Mouse (Mus musculus) stomach, embryonic 15.5 days (tissue): ENCODE results near the gene Gimap3. TPM values are rescaled to one million over a fixed set of nuclear protein-coding genes. Genes with fewer than 3 reads are reported as not detected.

Experiments used
- ATAC-seq: fragments of 200-750 bp; cut with Nextera tagmentation; 2 replicates; pipeline ENCODE4 v1.8.0; 2017; ENCODE audit warnings: low read depth, moderate number of reproducible peaks, moderate TSS enrichment; ENCODE audit not compliant: insufficient read depth, low FRiP score
- H3K27ac ChIP-seq: fragments of 300-500 bp; sonication (generic); 2 replicates; pipeline ENCODE4 v1.5.1; 2015; ENCODE audit warnings: mild to moderate bottlenecking, inconsistent platforms
- H3K27me3 ChIP-seq: fragments of 300-500 bp; sonication (generic); replicated peaks from 2 replicates; pipeline ENCODE4 v1.6.1; 2015; ENCODE audit warnings: inconsistent platforms
- H3K36me3 ChIP-seq: fragments of 300-500 bp; sonication (generic); 2 replicates; pipeline ENCODE4 v1.6.1; 2015; ENCODE audit warnings: inconsistent platforms
- H3K4me1 ChIP-seq: fragments of 300-500 bp; sonication (generic); 2 replicates; pipeline ENCODE4 v1.6.1; 2015; ENCODE audit warnings: inconsistent platforms
- H3K4me2 ChIP-seq: fragments of 300-500 bp; sonication (generic); 2 replicates; pipeline ENCODE4 v1.6.1; 2015; ENCODE audit warnings: mild to moderate bottlenecking, inconsistent platforms
- H3K4me3 ChIP-seq: fragments of 300-500 bp; sonication (generic); replicated peaks from 2 replicates; pipeline ENCODE4 v1.5.1; 2015; ENCODE audit warnings: inconsistent platforms
- H3K9ac ChIP-seq: fragments of 300-500 bp; sonication (generic); 2 replicates; pipeline ENCODE4 v1.6.1; 2015; ENCODE audit warnings: inconsistent platforms
- H3K9me3 ChIP-seq: fragments of 300-500 bp; sonication (generic); 2 replicates; pipeline ENCODE4 v1.6.1; 2016; ENCODE audit warnings: inconsistent platforms
- WGBS: fragments of 180-500 bp; shearing (Covaris S2); methylation state at CpG from one replicate; pipeline ENCODE4 v1.1.7; 2015; 5-methylcytosine and 5-hydroxymethylcytosine counted together
- polyA plus RNA-seq: library from polyadenylated mRNA; unstranded; fragments of >200 nt; fragmentation: Nextera tagmentation; extraction: Ambion mirVana; gene quantifications from 2 replicates; pipeline ENCODE4 v1.2.1, GENCODE M21; 2015

Gene Gimap3
- polyA plus RNA-seq, 1 experiment from 2014 or later = 0.06 TPM

DNA sequence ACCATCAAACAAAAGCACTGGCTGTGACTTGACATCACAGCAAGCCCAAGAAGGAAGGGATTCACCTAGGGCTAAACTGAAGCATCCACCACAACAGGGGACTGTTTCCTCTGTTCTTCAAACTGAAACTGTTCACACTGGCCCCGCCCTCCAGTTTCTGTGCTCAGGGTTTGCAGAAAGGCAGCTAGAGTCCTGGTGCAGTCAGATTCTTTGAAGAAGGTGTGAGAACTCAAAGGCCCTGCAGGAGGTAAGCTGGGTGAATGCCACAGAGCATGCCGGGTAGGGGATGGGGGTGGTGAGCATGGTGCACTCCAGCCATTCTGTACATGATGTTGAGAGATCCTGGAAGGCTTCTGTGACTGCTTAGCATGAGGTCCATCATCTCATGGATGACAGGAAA is 52.2 kb downstream of the Gimap3 start, which contains the start of the genes Gm28053 and Gimap7:
Gene Gm28053 (plus strand): TSS at position 153 of the 400 bp plus-strand sequence.
Gene Gimap7 (plus strand): TSS at position 167 of the 400 bp plus-strand sequence.
- no peak for ATAC-seq
- no peaks in the 10 kb centered on the region for H3K4me1 ChIP-seq
- H3K9ac ChIP-seq = no peak within 1 kb of the TSS
- no peak within 1 kb of the TSS for H3K4me2 ChIP-seq
- H3K27ac ChIP-seq = no peak within 1 kb of the TSS
- H3K36me3 ChIP-seq = no peaks in the 10 kb centered on the region
- 48% methylated on average over 2 of the region's 2 CpGs for WGBS
- H3K9me3 ChIP-seq = no peaks in the 10 kb centered on the region
- no peak within 1 kb of the TSS for H3K4me3 ChIP-seq
- H3K27me3 ChIP-seq = no peaks in the 10 kb centered on the region

Other genes with a start within 250 kb of the Gimap3 start
- 22.7 and 23.4 TPM in 2 replicates for gene Atp6v0e2, start 233.2 kb downstream of the Gimap3 start, polyA plus RNA-seq
- 5.4 and 9.6 TPM in 2 replicates for gene Lrrc61, start 216.1 kb downstream of the Gimap3 start, polyA plus RNA-seq
- gene Rarres2, start 198.1 kb downstream of the Gimap3 start, polyA plus RNA-seq = 83.2 and 89.3 TPM in 2 replicates
- not detected in 2 replicates for gene Gm45021, start 181.2 kb downstream of the Gimap3 start, polyA plus RNA-seq
- gene Repin1, start 177.0 kb downstream of the Gimap3 start, polyA plus RNA-seq = 26.6 and 27.8 TPM in 2 replicates
- 0.45 TPM in 1 of 2 replicates, not detected in the other for gene Gm44965, start 176.9 kb downstream of the Gimap3 start, polyA plus RNA-seq
- 4.9 and 5.4 TPM in 2 replicates for gene Zfp775, start 168.8 kb downstream of the Gimap3 start, polyA plus RNA-seq
- 0.92 and 1.1 TPM in 2 replicates for gene AI854703, start 144.1 kb downstream of the Gimap3 start, polyA plus RNA-seq
- gene Gimap8, start 123.6 kb downstream of the Gimap3 start, polyA plus RNA-seq = 1.5 and 1.6 TPM in 2 replicates
- 10.7 and 12.6 TPM in 2 replicates for gene Gimap9, start 94.7 kb downstream of the Gimap3 start, polyA plus RNA-seq
- 20.1 and 22.0 TPM in 2 replicates for gene Gimap4, start 86.3 kb downstream of the Gimap3 start, polyA plus RNA-seq
- 21.1 and 22.3 TPM in 2 replicates for gene Gimap6, start 62.6 kb downstream of the Gimap3 start, polyA plus RNA-seq
- gene Gm28053, start 52.2 kb downstream of the Gimap3 start, polyA plus RNA-seq = 3.3 and 3.4 TPM in 2 replicates
- 0.23 TPM in 1 of 2 replicates, not detected in the other for gene Gimap7, start 52.2 kb downstream of the Gimap3 start, polyA plus RNA-seq
- 21.8 and 22.2 TPM in 2 replicates for gene Gimap1, start 31.8 kb downstream of the Gimap3 start, polyA plus RNA-seq
- 7.5 and 9.2 TPM in 2 replicates for gene Gimap5, start 24.7 kb downstream of the Gimap3 start, polyA plus RNA-seq
- gene Tmem176a, start 70.1 kb upstream of the Gimap3 start, polyA plus RNA-seq = 140 and 144 TPM in 2 replicates
- gene Tmem176b, start 70.6 kb upstream of the Gimap3 start, polyA plus RNA-seq = 314 and 315 TPM in 2 replicates
- gene Aoc1, start 102.0 kb upstream of the Gimap3 start, polyA plus RNA-seq = 2.3 and 3.6 TPM in 2 replicates
- not detected in 2 replicates for gene 1600015I10Rik, start 159.0 kb upstream of the Gimap3 start, polyA plus RNA-seq
- not detected in 2 replicates for gene Doxl2, start 204.1 kb upstream of the Gimap3 start, polyA plus RNA-seq
- gene Svs1, start 216.0 kb upstream of the Gimap3 start, polyA plus RNA-seq = not detected in 2 replicates